Mouse (Mus musculus): Measurements from ENCODE around the gene Slc39a8.

The Slc39a8 gene

DNA sequence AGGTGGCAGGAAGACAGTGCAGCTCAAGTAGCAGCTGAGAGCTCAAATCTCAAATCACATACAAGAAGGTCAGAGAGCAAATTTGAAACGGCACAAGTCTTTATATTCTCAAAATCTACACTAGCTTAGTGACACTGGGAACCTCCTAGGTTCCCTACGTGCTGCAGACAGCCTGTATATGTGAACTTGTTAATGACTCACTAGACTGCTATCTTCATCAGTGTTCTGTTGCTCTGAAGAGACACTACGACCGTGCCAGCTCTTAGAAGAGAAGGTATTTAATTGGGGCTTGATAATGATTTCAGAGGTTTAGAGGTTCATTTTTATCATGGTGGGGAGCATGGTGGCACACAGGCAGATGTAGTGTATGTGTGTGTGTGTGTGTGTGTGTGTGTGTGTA lies 94.2 kb downstream of the Slc39a8 start:
- DNase-seq = no peak

GRCm38 (mm10) chr3:135926729-135927128 lies 101.7 kb downstream of the Slc39a8 start:
- no peak for DNase-seq

GRCm38 (mm10) chr3:135928184-135928583 lies 103.1 kb downstream of the Slc39a8 start:
- DNase-seq = no peak

GRCm38 (mm10) chr3:135937455-135937854 lies 112.4 kb downstream of the Slc39a8 start:
- no peak for DNase-seq
